Comparison of ENCODE assay signal across 27 mouse cellular contexts in the genomic region with DNA sequence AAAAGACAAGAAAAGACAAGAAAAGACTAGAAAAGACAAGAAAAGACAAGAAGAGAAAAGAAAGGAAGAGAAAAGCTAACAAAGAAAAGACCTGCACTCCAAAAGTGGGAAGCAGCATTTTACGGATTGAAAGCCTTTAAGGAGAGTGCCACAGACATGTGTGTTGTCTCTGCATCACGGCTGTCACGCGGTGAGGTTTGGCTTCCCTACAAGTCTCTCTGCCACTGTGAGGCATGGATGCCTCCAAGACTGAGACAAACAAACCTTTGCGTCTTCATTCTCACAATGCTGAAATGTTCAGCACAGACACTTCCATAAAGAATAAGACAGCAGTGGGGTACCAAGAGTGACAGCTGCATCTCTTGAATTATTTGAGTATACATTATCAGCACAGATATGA.
DNase-seq lines count a peak whose midpoint lies in the region; ATAC-seq and TF ChIP-seq lines count a peak whose summit lies in the region.
"Had no signal": no experiment of that assay in that cellular context is flagged by ENCODE, and none has a peak within 500 bp of the region (broad histone marks: within the 10 kb centered on the region; RNA-seq: fewer than 3 reads in every experiment).

No protein-coding gene starts in this region.

- peak; percentile 61 to 72 for DNase-seq in cerebellum, postnatal 10 days
- DNase-seq in cerebellum, adult 11 months, result no peak
- DNase-seq in frontal cortex, postnatal 10 days (ENCODE audit: low spot score in 2 of 2), result no peak
- DNase-seq in lung, embryonic 14.5 days, result peak; percentile 52
- DNase-seq in lung, postnatal 14 days, result no peak
- no peak for DNase-seq in spleen, postnatal 4 days (ENCODE audit: low spot score in 2 of 2)
- DNase-seq: adrenal gland, adult 8-10 months; cerebellum, adult 11-12 months; gastrocnemius, postnatal 10 days; heart, postnatal 10 days; kidney, adult 2 months; kidney, postnatal 36 days; midbrain, embryonic 14.5 days; thymus, adult 2 months; thymus, postnatal 36 days had no signal

- H3K27me3 ChIP-seq in lung, embryonic 14.5 days (ENCODE audit: insufficient read depth, low read length), result no peaks in the 10 kb centered on the region
- H3K27me3 ChIP-seq in forebrain, embryonic 16.5 days (replicated peaks; ENCODE audit: control insufficient read depth, insufficient read depth, low read length), result no peaks in the 10 kb centered on the region
- H3K27me3 ChIP-seq: CH12.LX; embryonic facial prominence, embryonic 15.5 days; heart, embryonic 13.5 days; hindbrain, embryonic 15.5 days; limb, embryonic 13.5 days had no signal

- TF ChIP-seq CTCF in lung, embryonic 14.5 days (IDR thresholded peaks at IDR 0.05; ENCODE audit: low read depth), result no peak

- no peak overlapping the region for H3K4me2 ChIP-seq in lung, embryonic 14.5 days
- H3K4me2 ChIP-seq in forebrain, embryonic 16.5 days (ENCODE audit: low read length), result no peak overlapping the region
- H3K4me2 ChIP-seq: embryonic facial prominence, embryonic 15.5 days; heart, embryonic 13.5 days; hindbrain, embryonic 15.5 days; limb, embryonic 13.5 days; liver, embryonic 11.5 days had no signal

- WGBS in lung, embryonic 14.5 days, result 55% methylated on average over 5 of the region's 5 CpGs
- 65% methylated on average over 5 of the region's 5 CpGs for WGBS in forebrain, embryonic 16.5 days

- H3K36me3 ChIP-seq in lung, embryonic 14.5 days (ENCODE audit: insufficient read depth), result no peaks in the 10 kb centered on the region
- no peaks in the 10 kb centered on the region for H3K36me3 ChIP-seq in forebrain, embryonic 16.5 days (ENCODE audit: control insufficient read depth, insufficient read depth)
- H3K36me3 ChIP-seq: embryonic facial prominence, embryonic 10.5 days; embryonic facial prominence, embryonic 15.5 days; heart, embryonic 13.5 days; hindbrain, embryonic 15.5 days; limb, embryonic 13.5 days had no signal

- no peaks in the 10 kb centered on the region for H3K9me3 ChIP-seq in lung, embryonic 14.5 days (ENCODE audit: low read depth, low read length)
- H3K9me3 ChIP-seq in forebrain, embryonic 16.5 days (ENCODE audit: control insufficient read depth, low read length), result no peaks in the 10 kb centered on the region
- H3K9me3 ChIP-seq: embryonic facial prominence, embryonic 10.5 days; embryonic facial prominence, embryonic 15.5 days; heart, embryonic 13.5 days; hindbrain, embryonic 15.5 days; limb, embryonic 13.5 days had no signal

- H3K27ac ChIP-seq in lung, embryonic 14.5 days (ENCODE audit: low read depth), result no peak overlapping the region
- H3K27ac ChIP-seq in forebrain, embryonic 16.5 days (ENCODE audit: low read length), result 0 out of 2 replicates have a peak overlapping the region, but pooled peaks have one; percentile 24
- H3K27ac ChIP-seq: embryonic facial prominence, embryonic 10.5 days; embryonic facial prominence, embryonic 15.5 days; heart, embryonic 13.5 days; hindbrain, embryonic 15.5 days; layer of hippocampus, adult 2 months; limb, embryonic 13.5 days had no signal

- no peak overlapping the region for H3K4me3 ChIP-seq in lung, embryonic 14.5 days (ENCODE audit: low read depth, low read length)
- no peak overlapping the region for H3K4me3 ChIP-seq in forebrain, embryonic 16.5 days (replicated peaks; ENCODE audit: low read length)
- H3K4me3 ChIP-seq: embryonic facial prominence, embryonic 10.5 days; embryonic facial prominence, embryonic 15.5 days; heart, embryonic 13.5 days; hindbrain, embryonic 15.5 days; layer of hippocampus, adult 2 months; limb, embryonic 13.5 days had no signal

- ATAC-seq in frontal cortex, adult (ENCODE audit: low TSS enrichment), result peak; percentile 66
- ATAC-seq in lung, embryonic 14.5 days (ENCODE audit: insufficient read depth), result peak; percentile 66; the same call in 1 of the 2 replicates
- peak; percentile 82 for ATAC-seq in forebrain, embryonic 16.5 days
- ATAC-seq: activated CD4-positive, CD25-positive, alpha-beta regulatory T cell, adult 4 months; lung, postnatal 0 days had no signal

- no peaks in the 10 kb centered on the region for H3K4me1 ChIP-seq in lung, embryonic 14.5 days (ENCODE audit: insufficient read depth)
- H3K4me1 ChIP-seq in forebrain, embryonic 16.5 days (replicated peaks; ENCODE audit: control insufficient read depth, insufficient read depth, low read length), result no peaks in the 10 kb centered on the region
- H3K4me1 ChIP-seq: embryonic facial prominence, embryonic 10.5 days; embryonic facial prominence, embryonic 15.5 days; heart, embryonic 13.5 days; hindbrain, embryonic 15.5 days; limb, embryonic 13.5 days had no signal

- H3K9ac ChIP-seq in lung, embryonic 14.5 days, result no peak overlapping the region
- no peak overlapping the region for H3K9ac ChIP-seq in forebrain, embryonic 16.5 days (replicated peaks; ENCODE audit: low read depth, low read length)
- H3K9ac ChIP-seq: embryonic facial prominence, embryonic 15.5 days; heart, embryonic 13.5 days; hindbrain, embryonic 15.5 days; limb, embryonic 13.5 days had no signal

Comparison
In these comparisons a context has a peak if more than half of its experiments do, and no peak if none do; other contexts are left out.
1. DNase-seq: peak in cerebellum, postnatal 10 days (2 of 2) and lung, embryonic 14.5 days (single experiment); none in cerebellum, adult 11 months (single experiment), frontal cortex, postnatal 10 days (0 of 2), lung, postnatal 14 days (single experiment) and spleen, postnatal 4 days (0 of 2).
2. Peak in every context shown above with its lines, with median percentiles within 50 percentile points of each other: ATAC-seq.